Mouse (Mus musculus): Measurements from ENCODE around the gene Csrnp3. TPM values are rescaled to one million over a fixed set of nuclear protein-coding genes. Genes with fewer than 3 reads are reported as not detected.

The Csrnp3 gene
- polyA plus RNA-seq, 2 experiments: 2.8 to 3.6 TPM

DNA sequence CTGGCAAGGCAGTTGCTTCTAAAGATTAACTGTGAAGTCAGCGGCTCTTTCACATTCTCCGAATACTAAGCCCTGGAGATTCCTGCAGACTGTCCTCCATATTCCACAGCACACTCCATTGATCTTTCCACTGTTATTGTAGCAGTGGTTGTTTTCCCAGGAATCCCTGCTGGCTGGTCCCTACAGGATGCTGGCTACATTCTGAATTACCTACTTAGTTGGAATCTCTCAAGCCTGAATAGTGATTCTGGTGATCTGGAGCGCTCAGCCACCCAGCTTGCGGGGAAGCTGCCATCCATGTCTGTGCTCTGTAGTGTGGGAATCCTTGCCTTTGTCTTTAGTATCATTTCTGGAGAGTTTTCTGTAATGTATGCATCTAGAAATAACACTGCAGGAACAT, 51.5 kb downstream of the Csrnp3 start:
- WGBS: 62% methylated on average over 4 of the region's 4 CpGs
- Histone ChIP-seq H3K4me2 (replicated peaks; ENCODE audit: low read depth, low read length, severe bottlenecking) (no peak overlapping the region), H3K9ac (ENCODE audit: low read depth, low read length, severe bottlenecking) (no peak overlapping the region), H3K9me3 (ENCODE audit: control insufficient read depth, low read length) (no peaks in the 10 kb centered on the region), H3K27ac (replicated peaks; ENCODE audit: low read depth, low read length) (no peak overlapping the region), H3K27me3 (ENCODE audit: control insufficient read depth, insufficient read depth, low read length) (no peaks in the 10 kb centered on the region), H3K36me3 (ENCODE audit: control insufficient read depth, insufficient read depth, low read length) (no peaks in the 10 kb centered on the region), H3K4me1 (ENCODE audit: control insufficient read depth, insufficient read depth, low read length) (no peaks in the 10 kb centered on the region), H3K4me3 (replicated peaks; ENCODE audit: low read length) (no peak overlapping the region)
- DNase-seq (ENCODE audit: low spot score): no peak
- no peak for TF ChIP-seq POLR2A (IDR thresholded peaks at IDR 0.05; ENCODE audit: borderline replicate concordance, extremely low read depth, insufficient read depth, insufficient read length)
- ATAC-seq (ENCODE audit: low FRiP score, low read depth): no peak

DNA sequence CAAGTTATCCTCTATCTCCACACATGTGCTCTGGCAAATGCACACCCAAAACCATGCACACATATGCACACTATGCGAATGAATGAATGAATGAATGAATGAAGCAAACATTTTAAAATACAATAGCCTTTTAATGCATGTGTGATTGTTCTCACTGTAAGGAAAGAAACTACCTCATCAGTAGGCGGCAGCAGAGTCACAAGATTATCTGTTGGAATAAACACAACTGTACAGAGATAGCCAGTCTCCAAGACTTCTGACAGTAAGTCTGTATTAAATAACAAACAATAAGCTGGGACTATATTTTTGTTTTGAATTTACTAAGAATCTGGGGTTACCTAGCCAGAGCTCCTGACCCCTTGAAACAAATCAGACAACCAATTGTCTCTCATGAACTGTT, 53.9 kb downstream of the Csrnp3 start:
- Histone ChIP-seq H3K4me1 (ENCODE audit: control insufficient read depth, insufficient read depth, low read length) (no peaks in the 10 kb centered on the region), H3K27me3 (ENCODE audit: control insufficient read depth, insufficient read depth, low read length) (no peaks in the 10 kb centered on the region), H3K9me3 (ENCODE audit: control insufficient read depth, low read length) (no peaks in the 10 kb centered on the region), H3K4me3 (replicated peaks; ENCODE audit: low read length) (no peak overlapping the region), H3K27ac (replicated peaks; ENCODE audit: low read depth, low read length) (no peak overlapping the region), H3K4me2 (replicated peaks; ENCODE audit: low read depth, low read length, severe bottlenecking) (no peak overlapping the region), H3K36me3 (ENCODE audit: control insufficient read depth, insufficient read depth, low read length) (no peaks in the 10 kb centered on the region), H3K9ac (ENCODE audit: low read depth, low read length, severe bottlenecking) (no peak overlapping the region)
- ATAC-seq (ENCODE audit: low FRiP score, low read depth) (no peak), DNase-seq (ENCODE audit: low spot score) (no peak)
- WGBS: 91% methylated on average over 2 of the region's 2 CpGs
- TF ChIP-seq POLR2A (IDR thresholded peaks at IDR 0.05; ENCODE audit: borderline replicate concordance, extremely low read depth, insufficient read depth, insufficient read length): no peak

DNA sequence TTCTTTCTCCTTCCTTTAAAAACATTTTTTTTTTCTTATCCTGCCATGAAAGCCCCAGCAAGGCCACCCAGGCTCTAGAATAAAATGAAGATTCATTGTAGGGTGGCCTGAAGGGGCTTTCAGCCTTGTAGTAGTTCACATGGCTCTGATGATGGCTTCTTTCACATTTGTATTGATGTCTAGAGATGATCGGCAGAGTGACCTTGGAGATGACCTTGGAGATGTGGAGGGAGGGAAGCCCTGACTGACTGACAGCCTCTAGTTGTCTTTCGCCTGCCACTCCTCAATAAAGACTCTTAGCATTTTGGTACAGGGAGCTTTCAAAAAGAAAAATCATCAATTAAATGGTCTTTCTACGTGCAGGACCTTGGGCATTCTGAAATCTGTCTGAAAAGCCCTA, 63.0 kb downstream of the Csrnp3 start:
- Histone ChIP-seq H3K27me3 (ENCODE audit: control insufficient read depth, insufficient read depth, low read length) (no peaks in the 10 kb centered on the region), H3K4me3 (replicated peaks; ENCODE audit: low read length) (no peak overlapping the region), H3K36me3 (ENCODE audit: control insufficient read depth, insufficient read depth, low read length) (no peaks in the 10 kb centered on the region), H3K27ac (replicated peaks; ENCODE audit: low read depth, low read length) (no peak overlapping the region), H3K4me2 (replicated peaks; ENCODE audit: low read depth, low read length, severe bottlenecking) (no peak overlapping the region), H3K9ac (ENCODE audit: low read depth, low read length, severe bottlenecking) (no peak overlapping the region), H3K9me3 (ENCODE audit: control insufficient read depth, low read length) (no peaks in the 10 kb centered on the region), H3K4me1 (ENCODE audit: control insufficient read depth, insufficient read depth, low read length) (no peaks in the 10 kb centered on the region)
- no peak for DNase-seq (ENCODE audit: low spot score)
- TF ChIP-seq POLR2A (IDR thresholded peaks at IDR 0.05; ENCODE audit: borderline replicate concordance, extremely low read depth, insufficient read depth, insufficient read length): no peak
- ATAC-seq (ENCODE audit: low FRiP score, low read depth): no peak
- 86% methylated on average over 3 of the region's 3 CpGs for WGBS

DNA sequence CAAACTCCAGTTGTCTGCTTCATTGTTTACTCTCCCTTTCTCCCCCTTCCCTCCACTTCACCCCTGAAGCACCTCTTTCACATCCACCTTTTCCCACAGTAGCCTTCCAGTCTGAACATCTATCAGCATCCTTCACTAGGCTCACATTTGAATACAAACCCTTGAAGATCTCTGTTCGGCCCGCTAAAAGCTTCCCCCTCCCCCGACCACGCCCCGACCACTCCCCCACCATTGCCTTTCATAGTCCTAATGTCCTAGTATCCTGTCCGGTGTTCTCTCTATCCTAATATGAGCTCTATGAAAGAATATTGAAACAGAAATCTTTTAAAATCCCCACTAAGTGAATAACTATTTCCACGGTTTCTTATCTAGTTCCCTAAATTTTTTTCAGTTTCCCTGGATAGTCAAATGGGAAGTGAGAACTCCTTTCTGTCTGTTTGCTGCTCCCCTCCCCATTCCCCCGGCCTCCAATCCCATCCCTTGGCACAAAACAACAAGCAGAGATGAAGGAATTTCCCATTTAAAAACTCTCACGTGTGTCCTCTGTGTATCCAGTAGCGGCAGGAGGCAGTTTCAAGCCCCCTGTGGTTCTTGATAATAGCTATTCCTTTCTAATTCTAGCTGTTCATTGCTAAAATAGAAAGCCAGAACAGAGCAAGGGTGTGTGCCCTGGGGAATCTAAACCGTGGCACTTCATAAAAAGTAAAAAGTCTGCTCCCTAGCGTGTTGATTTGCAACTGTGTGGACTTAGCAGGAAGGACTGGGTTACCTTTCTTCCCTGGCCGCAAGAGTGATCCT, 64.4 kb downstream of the Csrnp3 start:
- Histone ChIP-seq H3K4me1 (ENCODE audit: control insufficient read depth, insufficient read depth, low read length) (no peaks in the 10 kb centered on the region), H3K36me3 (ENCODE audit: control insufficient read depth, insufficient read depth, low read length) (no peaks in the 10 kb centered on the region), H3K27ac (replicated peaks; ENCODE audit: low read depth, low read length) (no peak overlapping the region), H3K4me2 (replicated peaks; ENCODE audit: low read depth, low read length, severe bottlenecking) (no peak overlapping the region), H3K4me3 (replicated peaks; ENCODE audit: low read length) (no peak overlapping the region), H3K27me3 (ENCODE audit: control insufficient read depth, insufficient read depth, low read length) (no peaks in the 10 kb centered on the region), H3K9ac (ENCODE audit: low read depth, low read length, severe bottlenecking) (no peak overlapping the region), H3K9me3 (ENCODE audit: control insufficient read depth, low read length) (no peaks in the 10 kb centered on the region)
- ATAC-seq (ENCODE audit: low FRiP score, low read depth) (no peak), DNase-seq (ENCODE audit: low spot score) (no peak)
- 25% methylated on average over 13 of the region's 13 CpGs for WGBS
- no peak for TF ChIP-seq POLR2A (IDR thresholded peaks at IDR 0.05; ENCODE audit: borderline replicate concordance, extremely low read depth, insufficient read depth, insufficient read length)

DNA sequence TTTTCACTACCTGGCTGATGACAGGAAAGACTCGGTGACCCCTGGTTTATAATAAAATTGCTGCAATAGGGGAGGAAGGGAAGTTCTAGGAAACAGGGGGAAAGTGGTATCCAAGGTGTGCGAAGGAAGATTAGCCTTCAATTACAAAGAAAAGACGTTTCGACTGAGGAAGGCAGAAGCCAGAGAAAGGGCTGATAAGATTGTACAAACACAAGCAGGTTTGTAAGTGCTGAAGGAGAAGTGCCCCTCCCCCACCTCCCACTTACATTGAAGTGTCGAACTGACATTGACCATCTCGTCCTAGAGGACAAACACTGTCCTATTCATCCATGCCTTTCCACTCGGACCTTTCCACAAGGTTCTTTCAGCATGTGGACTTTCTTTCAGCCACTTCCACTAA, 70.4 kb downstream of the Csrnp3 start:
- H3K27me3 ChIP-seq (ENCODE audit: control insufficient read depth, insufficient read depth, low read length): no peaks in the 10 kb centered on the region
- no peak overlapping the region for H3K27ac ChIP-seq (replicated peaks; ENCODE audit: low read depth, low read length)
- H3K9ac ChIP-seq (ENCODE audit: low read depth, low read length, severe bottlenecking): no peak overlapping the region
- no peaks in the 10 kb centered on the region for H3K36me3 ChIP-seq (ENCODE audit: control insufficient read depth, insufficient read depth, low read length)
- TF ChIP-seq POLR2A (IDR thresholded peaks at IDR 0.05; ENCODE audit: borderline replicate concordance, extremely low read depth, insufficient read depth, insufficient read length): no peak
- 61% methylated on average over 7 of the region's 7 CpGs for whole genome bisulfite sequencing
- peaks cover 9% of the 10 kb centered on the region for H3K4me1 ChIP-seq (ENCODE audit: control insufficient read depth, insufficient read depth, low read length)
- DNase-seq (ENCODE audit: low spot score) (no peak), ATAC-seq (ENCODE audit: low FRiP score, low read depth) (no peak)
- no peak overlapping the region for H3K4me3 ChIP-seq (replicated peaks; ENCODE audit: low read length)
- H3K4me2 ChIP-seq (replicated peaks; ENCODE audit: low read depth, low read length, severe bottlenecking): no peak overlapping the region
- H3K9me3 ChIP-seq (ENCODE audit: control insufficient read depth, low read length): no peaks in the 10 kb centered on the region

All from limb, embryonic 14.5 days (tissue).